In genomic region chr16:57525476-57525875, GRCm38 (mm10) we compare ENCODE assay signal across 19 mouse cellular contexts.
DNase-seq lines count a peak whose midpoint lies in the region; ATAC-seq and TF ChIP-seq lines count a peak whose summit lies in the region.
"Had no signal": no experiment of that assay in that cellular context is flagged by ENCODE, and none has a peak within 500 bp of the region (broad histone marks: within the 10 kb centered on the region; RNA-seq: fewer than 3 reads in every experiment).

No protein-coding gene starts in this region.

- no peak overlapping the region for H3K9ac ChIP-seq in lung, postnatal 0 days (replicated peaks; ENCODE audit: low read depth)
- no peak overlapping the region for H3K9ac ChIP-seq in kidney, embryonic 15.5 days
- H3K9ac ChIP-seq: embryonic facial prominence, embryonic 13.5 days; forebrain, embryonic 13.5 days; forebrain, postnatal 0 days; heart, embryonic 12.5 days; hindbrain, embryonic 14.5 days had no signal

- peak; percentile 7 for DNase-seq in heart, adult 11 months
- no peak for DNase-seq in heart, adult 18-20 months
- peak; percentile 46 for DNase-seq in lung, postnatal 0 days (ENCODE audit: low spot score)
- DNase-seq in lung, postnatal 14 days = no peak
- peak; percentile 33 for DNase-seq in forelimb bud, embryonic 11.5 days (ENCODE audit: low read depth, low spot score)
- DNase-seq in left cerebral cortex, adult 2 months (ENCODE audit: extremely low spot score in 1 of 2, low spot score in 2 of 2) = no peak
- no peak for DNase-seq in layer of hippocampus, postnatal 14 days (ENCODE audit: low spot score in 2 of 2)
- DNase-seq: adrenal gland, postnatal 10 days; cerebellum, adult 11 months; cerebellum, adult 8-10 months; cerebellum, postnatal 14 days; forebrain, postnatal 0 days; heart, postnatal 4 days; kidney, adult 11 months had no signal

- 56% methylated on average over 4 of the region's 4 CpGs for WGBS in lung, postnatal 0 days
- WGBS in kidney, embryonic 15.5 days = 61% methylated on average over 4 of the region's 4 CpGs

- no peaks in the 10 kb centered on the region for H3K9me3 ChIP-seq in lung, postnatal 0 days (ENCODE audit: low read length)
- no peaks in the 10 kb centered on the region for H3K9me3 ChIP-seq in kidney, embryonic 15.5 days (replicated peaks)
- H3K9me3 ChIP-seq: embryonic facial prominence, embryonic 13.5 days; forebrain, embryonic 13.5 days; heart, embryonic 12.5 days had no signal

- no peak overlapping the region for H3K4me3 ChIP-seq in lung, postnatal 0 days (ENCODE audit: low read depth, low read length)
- H3K4me3 ChIP-seq in left cerebral cortex, adult 2 months = no peak overlapping the region
- H3K4me3 ChIP-seq in kidney, embryonic 15.5 days (replicated peaks) = no peak overlapping the region
- H3K4me3 ChIP-seq: embryonic facial prominence, embryonic 13.5 days; forebrain, embryonic 13.5 days; heart, embryonic 12.5 days had no signal

- peaks cover 4% of the 10 kb centered on the region; the same call in 1 of the 2 replicates for H3K4me1 ChIP-seq in lung, postnatal 0 days (ENCODE audit: insufficient read depth, low read depth, low read length)
- no peaks in the 10 kb centered on the region for H3K4me1 ChIP-seq in kidney, embryonic 15.5 days
- H3K4me1 ChIP-seq: forebrain, embryonic 13.5 days had no signal

- TF ChIP-seq EP300 in lung, postnatal 0 days (IDR thresholded peaks at IDR 0.05) = no peak

- peak; percentile 23; the same call in 1 of the 2 replicates for ATAC-seq in lung, postnatal 0 days
- no peak for ATAC-seq in kidney, embryonic 15.5 days (replicated peaks; ENCODE audit: low FRiP score)
- ATAC-seq: forebrain, embryonic 13.5 days; forebrain, postnatal 0 days had no signal

- H3K27ac ChIP-seq in lung, postnatal 0 days (ENCODE audit: low read length) = no peak overlapping the region
- no peak overlapping the region for H3K27ac ChIP-seq in left cerebral cortex, adult 2 months
- no peak overlapping the region for H3K27ac ChIP-seq in kidney, embryonic 15.5 days
- H3K27ac ChIP-seq: embryonic facial prominence, embryonic 13.5 days; forebrain, embryonic 13.5 days; hindbrain, embryonic 14.5 days had no signal

- TF ChIP-seq CTCF in lung, postnatal 0 days (IDR thresholded peaks at IDR 0.05) = no peak
- TF ChIP-seq CTCF in left cerebral cortex, adult 2 months (IDR thresholded peaks at IDR 0.05) = no peak

- no peaks in the 10 kb centered on the region for H3K27me3 ChIP-seq in lung, postnatal 0 days (replicated peaks; ENCODE audit: insufficient read depth, low read length)
- no peaks in the 10 kb centered on the region for H3K27me3 ChIP-seq in kidney, embryonic 15.5 days
- H3K27me3 ChIP-seq: embryonic facial prominence, embryonic 13.5 days; forebrain, embryonic 13.5 days; heart, embryonic 12.5 days had no signal

- intact Hi-C loops in left cerebral cortex, adult 2 months (cut with DNase I) = no loop called here

- no peaks in the 10 kb centered on the region for H3K36me3 ChIP-seq in lung, postnatal 0 days (ENCODE audit: insufficient read depth, low read length)
- H3K36me3 ChIP-seq in kidney, embryonic 15.5 days = no peaks in the 10 kb centered on the region
- H3K36me3 ChIP-seq: embryonic facial prominence, embryonic 13.5 days; heart, embryonic 12.5 days had no signal

- no peak overlapping the region for H3K4me2 ChIP-seq in lung, postnatal 0 days (replicated peaks; ENCODE audit: low read depth, low read length)
- no peak overlapping the region for H3K4me2 ChIP-seq in kidney, embryonic 15.5 days
- H3K4me2 ChIP-seq: embryonic facial prominence, embryonic 13.5 days; forebrain, embryonic 13.5 days; heart, embryonic 12.5 days; hindbrain, embryonic 14.5 days had no signal

Comparison
In these comparisons a context has a peak if more than half of its experiments do, and no peak if none do; other contexts are left out.
1. DNase-seq: peak in heart, adult 11 months (single experiment), lung, postnatal 0 days (single experiment) and forelimb bud, embryonic 11.5 days (single experiment); none in heart, adult 18-20 months (0 of 2), lung, postnatal 14 days (single experiment), left cerebral cortex, adult 2 months (0 of 2) and layer of hippocampus, postnatal 14 days (0 of 2).